Comparison of ENCODE assay signal across 19 mouse cellular contexts in the genomic region with DNA sequence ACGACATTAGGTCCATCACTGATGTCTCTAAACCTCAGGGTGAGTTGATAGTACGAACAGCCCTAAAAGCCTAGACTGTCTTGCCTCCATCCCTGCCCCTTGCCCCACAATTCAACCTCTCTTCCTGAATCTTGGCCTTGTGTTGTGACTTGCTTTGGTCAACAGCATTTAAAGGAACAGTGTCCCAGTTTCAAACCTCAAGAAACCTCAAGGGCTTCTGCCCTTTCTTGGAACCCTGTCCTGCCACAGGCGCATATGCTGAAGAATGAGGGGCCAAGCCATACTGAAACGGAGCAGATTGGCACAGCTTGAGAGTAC. TPM values are rescaled to one million over a fixed set of nuclear protein-coding genes. Genes with fewer than 3 reads are reported as not detected.
A peak's percentile ranks its signal among the peaks of the same experiment; 100 is the strongest.
DNase-seq lines count a peak whose midpoint lies in the region; ATAC-seq and TF ChIP-seq lines count a peak whose summit lies in the region.
"Had no signal": no experiment of that assay in that cellular context is flagged by ENCODE, and none has a peak within 500 bp of the region (broad histone marks: within the 10 kb centered on the region; RNA-seq: fewer than 3 reads in every experiment).

No protein-coding gene starts in this region.

- H3K9ac ChIP-seq in heart, embryonic 12.5 days = 0 out of 2 replicates have a peak overlapping the region, but pooled peaks have one; percentile 1
- H3K9ac ChIP-seq in ES-Bruce4 (ENCODE audit: low read depth, poor library complexity, severe bottlenecking) = no peak overlapping the region
- H3K9ac ChIP-seq in liver, embryonic 12.5 days = peak overlapping the region; percentile 51
- H3K9ac ChIP-seq: hindbrain, embryonic 14.5 days; intestine, embryonic 15.5 days; lung, embryonic 14.5 days; midbrain, embryonic 13.5 days; neural tube, embryonic 15.5 days had no signal

- no peak for TF ChIP-seq EP300 in ES-Bruce4 (IDR thresholded peaks at IDR 0.05; ENCODE audit: insufficient read depth, low read depth, low read length)

- no peak for ATAC-seq in heart, embryonic 12.5 days (ENCODE audit: insufficient number of reproducible peaks, low FRiP score)
- ATAC-seq in liver, embryonic 12.5 days = no peak
- no peak for ATAC-seq in granulocyte monocyte progenitor cell, adult 5-6 weeks (replicated peaks; ENCODE audit: poor library complexity, severe bottlenecking)
- ATAC-seq: CD4-positive, CD25-positive, alpha-beta regulatory T cell, adult 4 months; forebrain, embryonic 14.5 days; midbrain, embryonic 13.5 days had no signal

- no peaks in the 10 kb centered on the region for H3K9me3 ChIP-seq in heart, embryonic 12.5 days (replicated peaks)
- no peaks in the 10 kb centered on the region for H3K9me3 ChIP-seq in ES-Bruce4 (replicated peaks; ENCODE audit: control insufficient read depth, insufficient read depth, low read length, poor library complexity, severe bottlenecking)
- no peaks in the 10 kb centered on the region for H3K9me3 ChIP-seq in liver, embryonic 12.5 days (replicated peaks)
- H3K9me3 ChIP-seq: intestine, embryonic 15.5 days; midbrain, embryonic 13.5 days; neural tube, embryonic 15.5 days had no signal

- no peaks in the 10 kb centered on the region for H3K27me3 ChIP-seq in heart, embryonic 12.5 days (replicated peaks)
- H3K27me3 ChIP-seq in ES-Bruce4 (ENCODE audit: control insufficient read depth, insufficient read depth, low read length, poor library complexity, severe bottlenecking) = no peaks in the 10 kb centered on the region
- H3K27me3 ChIP-seq in liver, embryonic 12.5 days (replicated peaks) = no peaks in the 10 kb centered on the region
- H3K27me3 ChIP-seq: intestine, embryonic 15.5 days; neural tube, embryonic 15.5 days had no signal

- DNase-seq in adrenal gland, adult 2 months = peak; percentile 16
- no peak for DNase-seq in adrenal gland, postnatal 14 days
- DNase-seq in heart, postnatal 36 days = no peak
- no peak for DNase-seq in urinary bladder, postnatal 4 days (ENCODE audit: low spot score in 2 of 2)
- DNase-seq: cerebellum, postnatal 10 days; left cerebral cortex, postnatal 4 days; lung, embryonic 14.5 days; thymus, postnatal 25 days had no signal

- no peak overlapping the region for H3K27ac ChIP-seq in heart, embryonic 12.5 days (ENCODE audit: poor library complexity, severe bottlenecking)
- H3K27ac ChIP-seq in ES-Bruce4 (ENCODE audit: insufficient read depth, low read length) = peak overlapping the region; percentile 67; the same call in 1 of the 2 replicates
- peak overlapping the region; percentile 89 for H3K27ac ChIP-seq in liver, embryonic 12.5 days
- H3K27ac ChIP-seq: hindbrain, embryonic 14.5 days; intestine, embryonic 15.5 days; midbrain, embryonic 13.5 days; neural tube, embryonic 15.5 days had no signal

- intact Hi-C loops in heart, postnatal 36 days (cut with DNase I) = no loop called here

- TF ChIP-seq POLR2A in ES-Bruce4 (IDR thresholded peaks at IDR 0.05; ENCODE audit: insufficient read depth, low read length) = no peak

- H3K4me3 ChIP-seq in heart, embryonic 12.5 days = no peak overlapping the region
- H3K4me3 ChIP-seq in ES-Bruce4 (ENCODE audit: low read depth, low read length) = no peak overlapping the region
- H3K4me3 ChIP-seq in liver, embryonic 12.5 days = peak overlapping the region; percentile 27
- H3K4me3 ChIP-seq: intestine, embryonic 15.5 days; midbrain, embryonic 13.5 days; myocyte; neural tube, embryonic 15.5 days had no signal

- H3K36me3 ChIP-seq in heart, embryonic 12.5 days = peaks cover 4% of the 10 kb centered on the region; the same call in 1 of the 2 replicates
- no peaks in the 10 kb centered on the region; the same call in 1 of the 2 replicates for H3K36me3 ChIP-seq in ES-Bruce4 (ENCODE audit: control insufficient read depth, insufficient read depth, low read length, poor library complexity, severe bottlenecking)
- peaks cover 65% of the 10 kb centered on the region for H3K36me3 ChIP-seq in liver, embryonic 12.5 days
- H3K36me3 ChIP-seq: midbrain, embryonic 13.5 days; neural tube, embryonic 15.5 days had no signal

- 72% methylated on average over 4 of the region's 4 CpGs for WGBS in heart, embryonic 12.5 days
- WGBS in liver, embryonic 12.5 days (ENCODE audit: insufficient replicate concordance) = 67% methylated on average over 4 of the region's 4 CpGs

- H3K4me2 ChIP-seq in heart, embryonic 12.5 days = 0 out of 2 replicates have a peak overlapping the region, but pooled peaks have one; percentile 2
- H3K4me2 ChIP-seq in liver, embryonic 12.5 days = peak overlapping the region; percentile 63
- H3K4me2 ChIP-seq: hindbrain, embryonic 14.5 days; intestine, embryonic 15.5 days; lung, embryonic 14.5 days; midbrain, embryonic 13.5 days; neural tube, embryonic 15.5 days had no signal

- no peak for TF ChIP-seq CTCF in ES-Bruce4 (IDR thresholded peaks at IDR 0.05; ENCODE audit: low read depth, low read length)

- peaks cover 80% of the 10 kb centered on the region for H3K4me1 ChIP-seq in heart, embryonic 12.5 days (replicated peaks)
- peaks cover 7% of the 10 kb centered on the region for H3K4me1 ChIP-seq in ES-Bruce4 (ENCODE audit: control insufficient read depth, insufficient read depth, low read length)
- peaks cover 97% of the 10 kb centered on the region for H3K4me1 ChIP-seq in liver, embryonic 12.5 days

RNA-seq across cellular contexts. Expression of gene Shb, which starts 9.7 kb away (rescaled TPM):
- total RNA-seq in adrenal gland, adult 2 months (2021) = 100 to 1,000 TPM in 1 of 2 experiments, 10 to 100 TPM in 1; 48.7 to 154 TPM
- 71.0 and 106 TPM in 2 replicates for polyA plus RNA-seq in adrenal gland, adult 2 months (2012; rRNA removed)
- total RNA-seq in adrenal gland, postnatal 14 days (2021) = 71.2 and 76.8 TPM in 2 replicates
- polyA plus RNA-seq in heart, embryonic 12.5 days (2016; fragmentation: Nextera tagmentation; extraction: Ambion mirVana) = 13.9 and 15.3 TPM in 2 replicates
- 10 to 100 TPM; 24.2 to 40.9 TPM for total RNA-seq in heart, postnatal 36 days (2021)
- polyA plus RNA-seq in ES-Bruce4 (2011; ENCODE audit: insufficient read depth, insufficient read length, low read depth, missing spikeins) = 24.5 and 27.4 TPM in 2 replicates
- 8.7 and 9.9 TPM in 2 replicates for polyA plus RNA-seq in liver, embryonic 12.5 days (2016; fragmentation: Nextera tagmentation; extraction: Ambion mirVana)
- 0.49 and 1.1 TPM in 2 replicates for total RNA-seq in granulocyte monocyte progenitor cell, adult 5-6 weeks (2014; fragmentation: Nextera tagmentation)
- 0.72 and 2.2 TPM in 2 replicates for total RNA-seq in granulocyte monocyte progenitor cell, adult 5-6 weeks (2017)

Comparison
In these comparisons a context has a peak if more than half of its experiments do, and no peak if none do; other contexts are left out.
1. RNA of gene Shb, which starts 9.7 kb away (total RNA-seq): 48.7 to 154 TPM in adrenal gland, adult 2 months, 71.2 to 76.8 TPM in adrenal gland, postnatal 14 days and 24.2 to 40.9 TPM in heart, postnatal 36 days; 0.49 to 2.2 TPM in granulocyte monocyte progenitor cell, adult 5-6 weeks; every median in the first group is over 4 times any median in the second.